Mouse (Mus musculus) megakaryocyte, adult 5-6 weeks (primary cell): ENCODE measurements at regions not wholly inside any gene's neighbourhood (a gene's known extent, or its start where the extent isn't known, plus 50 kb on each side); places are given as distances from the start of the nearest gene placed in this dataset.

Experiments used
- ATAC-seq: 2 replicates; pipeline ENCODE4 v1.8.0; 2016; ENCODE audit warnings: mild to moderate bottlenecking, inconsistent platforms; ENCODE audit not compliant: poor library complexity, severe bottlenecking

DNA sequence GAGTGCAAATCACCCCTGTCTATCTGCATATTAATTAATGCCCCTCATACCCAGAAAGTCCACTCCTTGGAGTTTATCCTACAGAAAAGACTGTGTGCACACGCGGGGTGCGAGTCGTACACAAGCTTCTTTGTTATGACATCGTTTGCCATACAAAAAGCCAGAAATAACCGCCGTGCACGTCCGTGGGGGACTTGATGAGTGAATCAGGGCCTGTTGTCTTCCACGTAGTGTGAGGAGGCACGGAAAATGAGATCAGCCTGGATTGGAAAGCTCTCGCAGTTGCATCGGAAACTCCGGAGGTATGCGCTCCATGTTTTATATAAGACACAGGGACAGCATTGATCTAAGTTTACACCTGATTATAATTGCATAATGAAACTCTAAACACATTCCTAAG is 120.3 kb downstream of the Etnk1 start:
- no peak for ATAC-seq

DNA sequence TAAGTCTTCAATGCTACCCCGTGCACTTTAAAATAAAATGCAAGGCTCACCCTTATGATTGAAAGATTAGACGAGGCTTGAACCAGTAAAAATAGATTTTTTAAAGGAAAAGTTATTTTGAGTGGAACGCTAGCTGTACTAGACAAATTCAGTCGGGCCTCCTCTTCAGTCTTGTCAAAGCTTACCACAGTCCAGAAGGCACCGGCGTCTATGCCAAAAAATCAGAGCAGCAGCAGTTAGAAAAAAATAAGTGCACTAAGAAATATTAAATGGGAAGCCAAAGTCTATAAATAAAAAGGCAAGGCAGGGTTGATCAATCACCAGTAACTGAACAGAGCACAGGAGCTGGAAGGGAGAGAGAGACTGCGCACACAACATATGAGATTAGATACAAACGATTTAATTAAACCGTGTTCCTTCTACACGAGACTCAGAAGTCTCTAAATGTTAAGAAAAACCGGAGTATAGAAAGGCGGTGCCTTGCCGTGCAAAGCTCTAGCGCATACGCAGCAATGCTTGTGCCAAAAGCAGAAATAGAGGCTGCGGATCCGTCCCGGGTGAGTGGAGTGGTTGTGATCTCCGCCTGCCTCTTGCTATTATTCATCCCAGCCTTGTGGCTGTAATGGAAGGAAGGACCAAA is 121.6 kb downstream of the Etnk1 start:
- ATAC-seq: no peak

DNA sequence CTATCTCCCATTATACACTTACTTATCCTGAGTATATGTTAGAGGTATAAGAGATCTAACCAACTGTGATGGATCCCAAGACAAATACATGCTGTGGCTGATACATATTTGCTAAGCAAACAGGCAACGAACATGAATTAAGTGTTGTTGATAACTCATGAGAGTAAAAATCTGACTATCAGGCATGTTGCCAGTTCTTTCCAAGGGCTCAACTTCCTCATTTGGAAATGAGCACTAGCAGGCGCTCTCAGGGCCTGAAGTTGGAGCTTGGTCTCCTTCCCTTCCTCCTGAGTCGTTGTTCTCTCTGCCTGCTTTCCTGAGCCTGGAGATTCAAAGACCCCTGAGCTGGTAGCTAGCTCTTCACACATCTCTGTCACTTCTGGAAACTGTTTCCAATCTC is 126.6 kb downstream of the Etnk1 start:
- ATAC-seq: peak; percentile 66

DNA sequence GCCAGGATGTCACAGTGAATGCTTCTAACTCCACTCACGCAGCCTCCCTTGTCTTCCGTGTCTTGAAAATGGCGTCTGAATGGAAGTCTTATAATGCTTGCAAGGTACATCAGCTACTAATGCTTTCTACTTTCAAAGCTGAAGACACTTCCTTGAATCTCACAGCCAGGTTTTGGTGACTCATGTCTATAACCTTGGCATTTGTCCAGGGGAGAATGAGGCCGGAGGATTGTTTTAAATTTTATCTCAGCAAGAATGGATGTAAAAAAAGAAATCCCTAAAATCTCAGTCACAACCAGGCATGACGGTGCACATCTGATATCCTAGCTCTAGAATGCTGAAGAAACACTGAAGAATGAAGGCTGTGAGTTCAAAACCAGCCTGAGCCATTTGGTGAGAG is 131.4 kb downstream of the Etnk1 start:
- ATAC-seq: no peak

DNA sequence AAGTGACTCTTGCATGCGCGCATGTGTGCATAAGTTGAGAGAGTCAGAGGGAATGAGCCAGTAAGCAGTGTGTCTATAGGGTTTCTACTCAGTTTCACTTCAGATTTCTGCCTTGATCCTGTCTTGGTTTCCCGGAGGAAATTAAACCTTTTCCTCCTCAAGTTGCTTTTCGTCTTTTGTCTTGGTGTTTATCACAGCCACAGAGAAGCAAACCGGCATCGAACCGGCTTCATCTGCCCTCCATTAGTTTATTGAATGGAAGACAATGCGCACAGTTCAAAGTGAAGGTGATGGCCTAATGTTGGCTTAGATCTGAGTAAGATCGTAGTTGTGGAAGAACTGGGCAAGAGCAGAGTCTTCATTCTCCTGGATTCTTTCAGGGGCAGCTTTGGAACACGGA is 134.4 kb downstream of the Etnk1 start:
- ATAC-seq: no peak

DNA sequence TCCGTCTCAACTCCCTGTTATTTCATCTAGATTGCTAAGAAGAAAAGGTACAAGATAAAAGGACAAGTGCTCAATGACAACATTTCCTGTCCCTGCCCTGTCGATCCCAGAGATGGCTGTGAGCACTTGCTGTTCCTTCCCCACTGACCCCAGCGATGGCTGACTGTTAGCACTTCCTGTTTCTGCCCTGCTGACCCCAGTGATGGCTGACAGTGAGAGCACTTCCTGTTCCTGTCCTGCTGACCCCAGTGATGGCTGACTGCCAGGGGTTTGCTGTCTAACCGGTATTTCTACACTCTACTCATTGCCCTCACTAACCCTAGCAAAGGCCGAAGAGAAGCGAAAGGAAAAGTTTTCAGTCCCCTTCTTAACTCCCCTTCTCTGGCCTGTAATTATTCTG is 140.3 kb downstream of the Etnk1 start:
- peak; percentile 99 for ATAC-seq

DNA sequence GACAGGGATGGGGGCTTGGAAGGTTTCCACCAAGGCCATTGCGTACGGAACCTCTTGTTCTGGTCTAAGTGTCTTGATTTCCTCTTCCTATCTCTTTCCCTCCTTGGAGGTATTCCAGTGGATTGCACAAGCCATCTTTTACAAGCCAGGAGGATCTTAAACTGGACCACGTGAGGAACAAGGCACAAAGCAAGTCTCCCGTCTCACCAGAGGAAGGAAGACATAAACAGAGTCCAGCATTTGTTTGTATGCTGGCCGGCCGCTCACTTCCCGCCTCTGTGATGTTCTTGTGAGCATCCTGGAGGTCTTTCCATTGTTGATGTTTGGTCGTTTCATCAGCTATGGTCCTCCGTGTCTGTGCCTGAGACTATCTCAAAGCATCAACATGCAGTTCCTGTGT is 148.8 kb downstream of the Etnk1 start:
- ATAC-seq: no peak

DNA sequence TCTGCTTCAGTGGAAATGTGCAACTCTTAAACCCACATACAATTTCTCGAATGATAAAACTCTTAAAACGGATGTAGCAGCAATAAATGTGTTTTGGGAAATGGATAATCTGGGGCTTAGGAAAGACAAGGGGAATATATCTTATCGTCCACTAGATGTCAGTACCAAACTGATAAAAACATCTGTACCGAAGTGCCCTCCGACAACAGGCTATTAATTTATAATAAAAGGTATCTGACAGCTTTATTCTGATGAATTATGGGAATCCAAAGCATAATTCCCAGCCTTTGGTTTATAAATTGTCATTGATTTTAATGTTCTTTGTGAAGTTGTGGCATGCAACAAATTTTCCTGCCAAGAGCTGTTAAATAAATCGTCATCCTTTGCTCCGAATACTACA is 153.4 kb downstream of the Etnk1 start:
- 0 out of 2 replicates have a peak, but pooled peaks have one; percentile 35 for ATAC-seq

DNA sequence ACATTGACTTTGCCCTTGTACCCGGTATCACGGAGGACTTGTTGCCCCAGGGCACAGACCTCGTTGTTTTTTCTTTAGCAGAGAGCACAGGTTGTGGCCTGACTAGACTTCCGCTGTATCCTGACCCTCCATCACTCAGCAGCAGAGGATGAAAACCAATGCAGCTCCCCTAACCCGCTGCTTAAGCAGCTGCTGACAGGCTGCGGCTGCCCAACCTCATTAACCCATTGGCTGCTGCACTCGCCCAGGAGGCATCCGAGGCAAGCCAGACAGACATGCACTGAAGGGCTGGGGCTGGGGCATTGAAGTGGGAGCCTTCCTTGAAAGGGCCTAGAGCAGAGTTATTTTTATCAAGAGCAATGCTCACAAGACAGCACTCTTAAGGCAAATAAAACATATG is 157.6 kb downstream of the Etnk1 start:
- no peak for ATAC-seq

DNA sequence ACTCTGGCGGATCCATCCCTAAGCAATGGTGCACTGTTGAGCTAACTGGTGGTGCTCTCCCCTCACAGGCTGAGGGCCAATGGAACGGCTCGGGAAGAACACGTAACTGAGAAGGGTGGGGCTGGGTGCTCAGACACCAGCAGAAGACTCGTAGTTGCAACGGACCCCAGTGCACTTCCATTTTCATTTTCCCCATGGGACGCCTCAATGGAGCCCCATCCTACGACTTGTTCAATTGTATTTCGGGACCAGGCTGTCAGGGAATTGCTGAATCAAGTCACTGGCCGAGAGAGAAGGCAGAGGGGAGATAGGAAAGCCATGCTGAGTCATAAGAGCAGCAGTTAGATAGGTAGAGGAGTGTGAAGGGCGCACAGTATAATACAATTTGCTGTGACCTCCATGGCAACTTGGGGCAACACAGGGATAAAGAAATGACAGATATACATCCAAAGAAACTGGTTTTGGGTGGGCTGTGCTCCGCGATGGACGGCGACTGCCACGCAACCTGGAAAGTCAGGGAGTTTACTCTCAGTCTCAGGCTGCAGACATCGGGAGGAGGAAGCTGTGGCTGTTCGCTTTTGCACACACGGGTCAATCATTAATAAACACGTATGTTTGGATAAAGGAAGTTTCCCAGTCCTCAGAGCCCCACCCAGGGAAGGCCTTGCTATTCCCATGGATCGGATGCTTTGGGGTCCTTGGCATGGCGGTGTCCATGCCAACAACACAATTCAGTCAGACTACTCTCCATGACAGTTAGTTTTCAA is 160.1 kb downstream of the Etnk1 start:
- ATAC-seq: peak; percentile 81

DNA sequence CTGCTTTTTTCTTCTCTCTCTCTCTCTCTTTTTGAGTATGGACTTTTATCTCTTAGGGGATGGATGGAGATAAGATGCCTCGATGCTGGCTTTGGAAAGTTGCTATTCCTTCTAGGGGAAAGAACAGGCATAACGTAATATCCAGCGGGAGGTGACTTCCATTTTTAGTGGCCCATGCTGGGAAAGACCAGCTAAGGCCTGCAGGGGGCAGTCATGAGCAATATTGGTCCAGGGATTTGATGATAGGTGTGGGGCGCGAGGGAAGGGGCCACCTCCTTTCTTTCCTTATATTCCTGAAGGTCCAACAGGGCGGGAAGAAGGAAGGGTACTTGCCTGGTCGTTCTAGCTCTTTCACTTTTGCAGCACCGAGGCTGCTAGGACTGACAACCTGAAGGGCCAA is 160.8 kb downstream of the Etnk1 start:
- ATAC-seq: no peak

DNA sequence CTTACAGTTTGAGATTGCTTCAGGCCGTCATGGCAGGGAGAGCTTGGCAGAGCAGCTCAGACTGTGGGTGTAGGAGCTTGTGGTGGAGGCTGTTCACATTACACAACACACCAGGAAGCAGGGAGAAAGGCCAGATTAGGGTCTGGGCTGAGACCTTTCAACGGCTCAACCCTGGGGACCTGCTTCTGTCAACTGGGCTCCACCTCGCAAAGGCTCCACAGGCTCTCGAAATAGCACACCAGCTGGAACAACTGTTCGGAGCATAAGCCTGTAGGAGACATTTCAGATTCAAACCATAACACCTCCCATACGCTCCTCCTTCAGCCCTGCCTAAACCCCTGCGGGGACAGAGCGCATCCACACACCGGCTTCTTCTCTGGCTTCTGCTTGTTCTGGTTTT is 161.2 kb downstream of the Etnk1 start:
- peak; percentile 8 for ATAC-seq

DNA sequence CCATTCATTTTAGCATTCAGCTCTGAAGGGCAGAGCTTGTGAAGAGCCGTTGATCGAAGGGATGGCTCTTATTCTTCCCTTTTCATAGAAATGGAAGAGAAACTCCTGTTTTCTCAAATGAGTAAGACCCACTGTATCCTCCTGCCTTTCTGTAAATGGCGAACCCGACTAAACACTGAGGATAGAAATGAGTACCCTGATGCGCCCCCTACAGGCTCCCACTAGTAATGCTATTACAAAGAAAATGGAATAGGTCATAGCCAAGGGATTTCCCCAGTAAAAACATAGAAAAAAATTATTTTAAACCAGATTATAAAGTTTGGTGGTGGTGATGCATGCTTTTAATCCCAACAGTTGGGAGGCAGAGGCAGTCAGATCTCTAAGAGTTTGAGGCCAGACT is 162.1 kb downstream of the Etnk1 start:
- no peak for ATAC-seq

DNA sequence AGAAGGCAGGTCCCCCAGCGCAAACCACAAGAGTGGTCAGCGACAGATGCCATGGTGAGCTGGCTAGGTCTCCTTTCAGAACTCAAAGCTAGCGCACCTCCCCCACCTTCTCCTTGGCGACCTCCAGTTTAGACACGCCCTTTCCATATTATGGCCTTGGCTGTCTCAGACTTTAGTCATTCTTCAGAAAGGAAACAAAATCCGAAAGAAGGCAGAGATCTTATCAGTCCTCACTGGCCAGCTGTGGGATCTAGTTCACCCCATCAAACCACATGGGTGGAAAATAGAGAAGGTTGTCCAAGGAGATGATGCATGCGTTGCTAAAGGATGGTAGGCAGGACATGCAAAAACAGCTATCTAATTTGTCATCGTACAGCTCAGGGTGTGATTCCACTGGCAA is 166.5 kb downstream of the Etnk1 start:
- no peak for ATAC-seq

DNA sequence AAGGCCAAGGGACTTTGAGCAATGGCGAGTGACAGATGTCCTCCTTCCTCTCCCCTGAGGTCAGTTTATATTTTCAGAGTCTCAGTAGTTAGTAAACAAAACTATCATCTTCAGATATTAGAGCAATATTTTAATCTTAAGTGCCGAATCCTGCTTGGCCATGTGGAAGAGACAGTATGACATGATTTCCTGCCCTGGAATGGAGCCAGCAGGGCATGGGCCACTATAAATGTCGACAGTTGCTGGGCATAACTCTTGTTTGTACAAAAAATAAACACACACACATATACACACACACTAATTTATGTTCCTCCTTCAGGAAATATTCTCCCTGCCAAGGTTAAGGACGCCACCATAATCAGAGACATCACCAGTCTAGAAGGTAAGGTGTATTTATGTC is 169.6 kb downstream of the Etnk1 start:
- no peak for ATAC-seq

DNA sequence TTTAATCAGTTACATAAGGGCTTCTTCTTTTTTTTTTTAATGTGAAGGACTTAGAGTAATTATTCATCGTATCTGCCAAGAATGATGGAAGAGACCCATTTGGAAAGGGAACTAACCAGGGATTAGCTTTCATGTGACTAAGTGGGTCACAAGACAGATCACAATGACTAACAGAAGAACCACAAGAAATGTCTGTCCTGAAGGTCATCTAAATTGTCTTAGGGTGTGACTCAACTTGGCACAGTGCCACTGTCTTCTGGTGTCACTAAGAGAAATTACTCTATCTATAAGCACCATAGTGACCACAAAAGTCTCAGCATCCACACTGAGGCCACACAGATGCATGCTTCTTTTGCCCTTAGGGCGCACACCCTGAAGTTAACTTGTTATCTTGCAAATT is 182.0 kb downstream of the Etnk1 start:
- ATAC-seq: no peak

DNA sequence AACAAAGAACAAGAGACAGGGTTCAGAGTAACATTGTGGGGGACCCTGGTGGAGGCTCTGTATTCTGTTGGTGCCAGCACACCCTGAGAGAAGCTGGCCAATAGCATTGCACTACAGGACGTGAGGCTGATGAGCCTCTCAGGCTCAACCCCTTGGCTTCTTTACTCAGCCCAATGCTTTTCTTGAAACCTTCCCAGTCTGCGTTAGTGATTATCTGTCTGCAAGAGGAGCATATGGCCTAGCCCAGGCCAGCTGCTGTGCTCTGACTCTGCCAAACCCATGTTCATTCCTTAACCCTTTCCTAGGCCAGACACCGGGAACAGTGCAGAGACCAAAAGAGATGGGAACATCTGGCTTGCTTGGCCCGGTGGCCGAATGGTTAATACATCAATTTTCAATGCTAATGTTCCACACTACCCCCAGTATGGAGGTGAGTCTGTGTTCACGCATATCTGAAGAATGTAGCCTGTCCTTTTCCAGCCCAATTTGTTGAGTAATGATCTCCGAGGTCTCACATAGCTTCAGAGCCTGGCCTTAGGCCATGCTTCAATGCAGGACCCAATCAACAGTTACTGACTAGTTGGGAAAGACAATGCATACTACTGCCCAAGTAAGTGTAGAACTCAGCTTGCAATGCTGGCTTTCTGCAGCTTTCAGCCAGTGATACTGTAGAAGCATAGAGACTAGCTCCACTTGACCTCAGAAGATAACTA is 192.5 kb downstream of the Etnk1 start:
- ATAC-seq: no peak

DNA sequence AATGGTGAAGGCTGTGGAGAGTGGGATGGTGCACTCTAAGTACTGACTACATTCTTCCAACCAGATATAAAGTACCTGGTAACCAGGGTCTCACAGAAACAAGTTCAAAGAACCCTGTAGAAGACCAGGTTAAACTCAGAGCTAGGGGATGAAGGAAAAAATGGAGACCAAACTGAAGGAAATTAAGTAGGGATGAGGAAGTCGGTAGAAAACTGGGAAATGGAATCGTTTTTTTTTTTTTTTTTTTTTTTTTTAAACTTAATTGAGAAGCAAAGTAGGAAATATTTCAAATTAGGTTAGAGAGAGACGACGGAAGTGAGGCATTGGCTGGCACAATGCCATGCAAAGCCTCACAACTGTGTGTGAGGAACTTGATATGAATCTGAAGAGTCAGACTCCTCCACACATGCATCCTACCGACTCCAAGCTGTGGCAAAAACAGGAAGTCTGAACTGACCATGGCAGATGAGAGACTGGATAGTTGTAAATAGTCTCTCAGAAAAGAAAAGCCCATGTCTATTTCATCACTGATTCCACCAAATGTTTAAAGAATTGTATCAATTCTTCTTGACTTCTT is 194.2 kb downstream of the Etnk1 start:
- ATAC-seq: peak; percentile 92

DNA sequence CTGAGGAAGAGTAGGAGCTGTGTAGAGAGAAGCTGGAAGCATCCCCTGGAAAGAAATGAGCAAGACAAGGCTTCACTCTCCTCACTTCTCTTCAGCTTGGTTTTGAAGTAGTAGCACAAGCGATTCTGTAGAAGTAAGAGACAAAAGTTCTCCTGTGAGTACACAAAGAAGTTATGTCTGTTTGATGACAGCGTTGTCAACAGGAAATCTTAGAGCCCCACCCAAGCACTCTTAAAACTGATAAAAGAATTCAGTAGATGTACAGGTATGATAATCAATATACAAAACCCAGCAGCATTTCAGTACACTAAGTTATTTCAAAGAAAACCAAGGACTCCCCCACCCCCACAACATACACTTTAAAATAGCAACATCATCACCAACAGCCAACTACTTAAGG is 194.9 kb downstream of the Etnk1 start:
- ATAC-seq: no peak

DNA sequence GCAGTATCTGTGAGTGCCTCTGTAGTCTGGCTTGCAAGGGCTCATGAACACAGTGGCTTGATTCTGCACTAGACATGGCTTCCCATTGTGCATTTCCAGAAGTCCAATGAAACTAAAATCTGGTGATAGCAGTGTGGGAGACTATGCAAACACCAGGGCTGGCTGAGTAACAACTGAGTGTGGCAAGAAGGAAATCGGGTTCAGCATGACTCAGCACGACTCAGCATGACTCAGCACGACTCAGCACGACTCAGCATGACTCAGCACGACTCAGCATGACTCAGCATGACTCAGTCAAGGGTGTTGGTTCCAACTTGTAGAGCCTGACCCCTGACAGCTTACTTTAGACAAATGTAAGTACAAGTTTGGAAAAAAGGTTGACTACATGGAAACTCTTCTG is 198.8 kb downstream of the Etnk1 start:
- ATAC-seq: 0 out of 2 replicates have a peak, but pooled peaks have one; percentile 9

DNA sequence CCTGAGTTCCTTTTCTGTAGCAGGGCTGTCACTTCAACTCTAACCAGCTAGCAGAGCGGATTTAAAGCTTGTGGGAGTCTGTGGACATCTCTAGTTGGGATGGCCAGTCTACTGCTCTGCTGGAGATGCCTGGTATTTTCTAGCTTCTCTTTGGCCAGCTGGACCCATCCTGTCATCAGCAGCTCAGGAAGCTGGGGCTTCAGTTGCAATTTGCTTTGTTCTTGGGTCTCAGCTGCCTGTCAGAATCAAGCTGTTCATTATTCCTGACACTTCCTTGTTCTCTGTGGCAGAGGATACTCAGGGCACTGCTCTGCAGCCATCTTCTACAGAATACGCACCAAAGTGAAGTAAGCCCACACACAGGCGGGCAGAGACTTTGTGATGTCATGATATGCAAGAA is 200.8 kb downstream of the Etnk1 start:
- ATAC-seq: no peak

DNA sequence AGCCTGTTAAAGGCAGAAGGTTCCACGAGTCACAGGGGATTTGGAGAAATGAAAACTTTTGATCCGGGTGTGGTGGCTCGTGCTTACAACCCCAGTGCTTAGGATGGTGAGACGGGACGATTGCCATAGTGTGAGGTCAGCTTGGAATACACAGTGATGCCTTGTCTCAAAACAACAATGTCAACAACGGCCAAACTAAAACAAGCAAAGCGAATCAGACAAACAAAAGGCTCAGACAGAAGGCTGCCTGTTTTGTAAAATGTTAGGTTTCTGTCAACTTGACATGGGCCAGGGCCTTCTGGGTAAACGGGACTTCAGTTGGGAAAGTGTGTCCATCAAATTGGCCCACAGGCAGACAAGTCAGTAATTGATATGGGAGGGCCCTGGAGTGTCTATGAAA is 201.6 kb downstream of the Etnk1 start:
- ATAC-seq: no peak
